Mouse (Mus musculus) hindbrain, embryonic 16.5 days (tissue): Measurements from ENCODE around the gene Dpf2. TPM values are rescaled to one million over a fixed set of nuclear protein-coding genes. Genes with fewer than 3 reads are reported as not detected.
"Not testable (repeated sequence)": the region's sequence is repeated elsewhere in the genome, so short reads cannot be mapped to it uniquely, and the experiment has no call there.

ENCODE experiments used
- ATAC-seq: fragments of 200-750 bp; cut with Nextera tagmentation; 2 replicates; pipeline ENCODE4 v1.8.0; 2017; ENCODE audit warnings: moderate TSS enrichment, moderate library complexity
- H3K27ac ChIP-seq: fragments of 300-500 bp; sonication (generic); 2 replicates; pipeline ENCODE4 v1.5.1; 2014; ENCODE audit warnings: low read depth, mild to moderate bottlenecking, control low read depth, low read length, moderate library complexity
- H3K27me3 ChIP-seq: fragments of 300-500 bp; sonication (generic); replicated peaks from 2 replicates; pipeline ENCODE4 v1.6.1; 2014; ENCODE audit warnings: low read length; ENCODE audit not compliant: control insufficient read depth, insufficient read depth
- H3K36me3 ChIP-seq: fragments of 300-500 bp; sonication (generic); 2 replicates; pipeline ENCODE4 v1.6.1; 2014; ENCODE audit warnings: mild to moderate bottlenecking, low read length, moderate library complexity, mixed read lengths; ENCODE audit not compliant: control insufficient read depth, insufficient read depth
- H3K4me1 ChIP-seq: fragments of 300-500 bp; sonication (generic); 2 replicates; pipeline ENCODE4 v1.6.1; 2014; ENCODE audit warnings: low read depth, low read length; ENCODE audit not compliant: control insufficient read depth, insufficient read depth
- H3K4me2 ChIP-seq: fragments of 300-500 bp; sonication (generic); 2 replicates; pipeline ENCODE4 v1.6.1; 2014; ENCODE audit warnings: mild to moderate bottlenecking, low read length, control low read depth, moderate library complexity
- H3K4me3 ChIP-seq: fragments of 300-500 bp; sonication (generic); 2 replicates; pipeline ENCODE4 v1.5.1; 2014; ENCODE audit warnings: mild to moderate bottlenecking, low read length, control low read depth, moderate library complexity
- H3K9ac ChIP-seq: fragments of 300-500 bp; sonication (generic); 2 replicates; pipeline ENCODE4 v1.6.1; 2014; ENCODE audit warnings: low read depth, mild to moderate bottlenecking, control low read depth, low read length, moderate library complexity
- H3K9me3 ChIP-seq: fragments of 300-500 bp; sonication (generic); 2 replicates; pipeline ENCODE4 v1.6.1; 2014; ENCODE audit warnings: mild to moderate bottlenecking, low read length, moderate library complexity; ENCODE audit not compliant: control insufficient read depth
- WGBS: fragments of 180-500 bp; shearing (Covaris S2); extraction: QIAGEN DNeasy Blood & Tissue Kit; methylation state at CpG from one replicate; pipeline ENCODE4 v1.1.7; 2014; 5-methylcytosine and 5-hydroxymethylcytosine counted together
- polyA plus RNA-seq: library from polyadenylated mRNA; unstranded; fragments of >200 nt; fragmentation: Nextera tagmentation; extraction: Ambion mirVana; gene quantifications from 2 replicates; pipeline ENCODE4 v1.2.1, GENCODE M21; 2015

Dpf2 gene
- polyA plus RNA-seq, 1 experiment from 2014 or later, result 94.0 TPM

GRCm38 (mm10) chr19:5889211-5889610 is 23.6 kb downstream of the Dpf2 start:
- no peak overlapping the region for H3K4me2 ChIP-seq
- H3K9me3 ChIP-seq, result no peaks in the 10 kb centered on the region
- no peaks in the 10 kb centered on the region for H3K36me3 ChIP-seq
- WGBS, result 71% methylated on average over 4 of the region's 4 CpGs
- H3K9ac ChIP-seq, result no peak overlapping the region
- H3K4me3 ChIP-seq, result no peak overlapping the region
- ATAC-seq, result no peak
- H3K27ac ChIP-seq, result no peak overlapping the region
- H3K4me1 ChIP-seq, result peaks cover 20% of the 10 kb centered on the region
- no peaks in the 10 kb centered on the region for H3K27me3 ChIP-seq

DNA sequence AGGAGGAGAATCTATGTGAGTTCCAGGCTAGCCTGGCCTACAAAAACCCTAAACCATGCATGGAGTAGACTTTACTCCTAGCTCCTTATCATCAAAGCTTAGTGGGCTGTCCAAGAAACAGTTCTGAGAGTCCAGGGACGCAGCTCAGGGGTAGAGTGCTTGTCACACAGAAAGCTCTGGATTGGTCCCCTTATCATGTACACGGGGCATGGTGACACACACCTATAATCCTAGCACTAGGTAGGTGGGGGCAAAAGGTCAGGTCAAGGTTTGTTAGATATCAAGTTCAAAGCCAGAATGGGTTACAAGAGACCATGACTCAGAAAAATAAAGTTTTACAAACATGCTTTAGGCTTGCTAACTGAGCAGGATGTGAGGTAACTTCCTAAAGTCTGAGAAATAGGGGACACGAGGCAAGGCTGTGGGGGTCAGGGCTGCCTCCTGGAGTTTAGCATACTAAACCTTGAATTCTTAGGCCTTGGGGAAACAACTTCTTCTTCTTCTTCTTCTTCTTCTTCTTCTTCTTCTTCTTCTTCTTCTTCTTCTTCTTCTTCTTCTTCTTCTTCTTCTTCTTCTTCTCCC is 25.5 kb downstream of the Dpf2 start:
- no peak for ATAC-seq
- no peaks in the 10 kb centered on the region for H3K36me3 ChIP-seq
- H3K4me1 ChIP-seq, result peaks cover 9% of the 10 kb centered on the region
- no peak overlapping the region for H3K4me2 ChIP-seq
- no peak overlapping the region for H3K9ac ChIP-seq
- no peak overlapping the region for H3K4me3 ChIP-seq
- no peaks in the 10 kb centered on the region for H3K9me3 ChIP-seq
- WGBS, result 91% methylated on average over 3 of the region's 3 CpGs
- H3K27me3 ChIP-seq, result no peaks in the 10 kb centered on the region
- H3K27ac ChIP-seq, result no peak overlapping the region

GRCm38 (mm10) chr19:5885838-5886237 is 27.0 kb downstream of the Dpf2 start:
- H3K9me3 ChIP-seq, result no peaks in the 10 kb centered on the region
- H3K27ac ChIP-seq, result no peak overlapping the region
- 62% methylated on average over 4 of the region's 4 CpGs for WGBS
- no peaks in the 10 kb centered on the region for H3K27me3 ChIP-seq
- no peaks in the 10 kb centered on the region for H3K36me3 ChIP-seq
- no peaks in the 10 kb centered on the region for H3K4me1 ChIP-seq
- no peak for ATAC-seq
- no peak overlapping the region for H3K4me2 ChIP-seq
- no peak overlapping the region for H3K9ac ChIP-seq
- H3K4me3 ChIP-seq, result no peak overlapping the region

DNA sequence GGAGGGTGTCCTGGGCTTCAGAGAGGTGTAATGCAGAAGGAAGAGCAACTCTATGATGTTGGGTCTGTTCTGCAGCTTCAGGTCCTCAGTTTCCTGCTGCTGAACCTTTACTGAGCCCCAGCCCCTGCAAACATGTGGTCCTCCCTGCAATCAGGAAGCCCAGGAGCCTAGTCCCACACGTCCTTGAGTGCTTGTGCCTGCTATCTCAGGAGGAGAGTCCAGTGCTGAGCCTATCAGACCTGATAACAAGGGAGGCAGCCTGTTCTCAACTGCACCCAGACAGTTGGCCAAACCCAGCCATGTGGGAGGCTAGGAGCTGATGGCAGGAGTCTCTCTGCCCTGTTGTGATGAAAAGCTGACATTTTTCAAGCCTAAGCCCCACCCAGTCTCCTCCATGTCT is 28.9 kb downstream of the Dpf2 start:
- H3K4me2 ChIP-seq, result no peak overlapping the region
- no peaks in the 10 kb centered on the region for H3K36me3 ChIP-seq
- no peaks in the 10 kb centered on the region for H3K27me3 ChIP-seq
- no peaks in the 10 kb centered on the region for H3K4me1 ChIP-seq
- WGBS, result 54% methylated on average over 1 of the region's 1 CpGs
- H3K27ac ChIP-seq, result no peak overlapping the region
- ATAC-seq, result no peak
- H3K9ac ChIP-seq, result no peak overlapping the region
- H3K4me3 ChIP-seq, result no peak overlapping the region
- H3K9me3 ChIP-seq, result no peaks in the 10 kb centered on the region

GRCm38 (mm10) chr19:5882079-5882478 is 30.7 kb downstream of the Dpf2 start:
- not testable (repeated sequence) for H3K36me3 ChIP-seq, H3K9me3 ChIP-seq, H3K27me3 ChIP-seq, H3K4me3 ChIP-seq, ATAC-seq, H3K27ac ChIP-seq, H3K9ac ChIP-seq, H3K4me1 ChIP-seq, H3K4me2 ChIP-seq
- 80% methylated on average over 5 of the region's 5 CpGs for WGBS

DNA sequence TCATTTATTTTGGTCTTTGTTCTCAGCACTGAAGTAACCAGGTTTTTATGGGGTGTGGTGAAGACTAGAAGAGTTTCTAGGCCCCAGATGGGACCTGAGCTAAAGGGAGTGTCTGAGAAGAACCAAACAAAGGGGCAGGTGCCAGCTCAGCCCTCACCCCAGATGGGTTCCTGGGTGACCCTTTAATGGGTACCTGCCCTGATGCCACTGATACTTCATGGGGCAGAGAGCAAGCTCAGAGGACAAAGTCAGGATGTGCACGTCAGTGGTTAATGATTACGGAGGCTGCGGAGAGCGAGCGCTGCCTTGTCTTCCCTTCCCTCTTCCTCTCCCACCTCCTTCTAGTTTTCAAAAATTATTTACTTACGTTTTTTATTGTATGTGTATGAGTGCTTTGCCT is 31.7 kb downstream of the Dpf2 start:
- Histone ChIP-seq H3K27me3 (no peaks in the 10 kb centered on the region), H3K9me3 (no peaks in the 10 kb centered on the region), H3K27ac (no peak overlapping the region), H3K36me3 (no peaks in the 10 kb centered on the region), H3K4me1 (no peaks in the 10 kb centered on the region), H3K9ac (no peak overlapping the region), H3K4me3 (no peak overlapping the region), H3K4me2 (no peak overlapping the region)
- 93% methylated on average over 6 of the region's 6 CpGs for WGBS
- ATAC-seq, result no peak

DNA sequence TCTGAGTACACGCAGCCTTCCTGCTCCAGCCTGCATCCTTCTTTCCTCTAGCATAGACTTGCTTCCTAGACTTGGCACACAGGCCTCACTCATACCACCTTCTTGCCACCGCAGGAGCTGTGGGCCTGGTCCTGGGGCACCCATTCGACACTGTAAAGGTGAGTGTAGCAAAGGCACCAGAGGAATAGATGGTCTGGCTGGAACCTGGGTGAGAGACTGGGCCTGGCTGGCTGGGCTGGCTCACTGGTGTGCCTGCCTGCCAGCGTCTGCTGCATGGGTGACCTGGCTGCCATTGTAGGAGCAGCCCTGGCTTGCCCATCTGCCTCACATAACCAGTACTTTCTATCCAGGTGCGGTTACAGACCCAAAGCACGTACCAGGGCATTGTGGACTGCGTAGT is 33.1 kb downstream of the Dpf2 start:
- H3K4me2 ChIP-seq, result no peak overlapping the region
- no peak for ATAC-seq
- H3K9me3 ChIP-seq, result no peaks in the 10 kb centered on the region
- H3K4me3 ChIP-seq, result no peak overlapping the region
- H3K36me3 ChIP-seq, result no peaks in the 10 kb centered on the region
- H3K27me3 ChIP-seq, result no peaks in the 10 kb centered on the region
- no peak overlapping the region for H3K27ac ChIP-seq
- H3K4me1 ChIP-seq, result peaks cover 4% of the 10 kb centered on the region
- H3K9ac ChIP-seq, result no peak overlapping the region
- WGBS, result 95% methylated on average over 7 of the region's 7 CpGs

- Histone ChIP-seq H3K36me3 (no peaks in the 10 kb centered on the region), H3K9ac (no peak overlapping the region), H3K9me3 (no peaks in the 10 kb centered on the region), H3K27me3 (no peaks in the 10 kb centered on the region), H3K4me1 (peaks cover 12% of the 10 kb centered on the region), H3K27ac (no peak overlapping the region), H3K4me3 (no peak overlapping the region), H3K4me2 (no peak overlapping the region)
- ATAC-seq, result no peak
- 84% methylated on average over 3 of the region's 3 CpGs for WGBS
Measured at GRCm38 (mm10) chr19:5878916-5879315, 33.9 kb downstream of the Dpf2 start.

DNA sequence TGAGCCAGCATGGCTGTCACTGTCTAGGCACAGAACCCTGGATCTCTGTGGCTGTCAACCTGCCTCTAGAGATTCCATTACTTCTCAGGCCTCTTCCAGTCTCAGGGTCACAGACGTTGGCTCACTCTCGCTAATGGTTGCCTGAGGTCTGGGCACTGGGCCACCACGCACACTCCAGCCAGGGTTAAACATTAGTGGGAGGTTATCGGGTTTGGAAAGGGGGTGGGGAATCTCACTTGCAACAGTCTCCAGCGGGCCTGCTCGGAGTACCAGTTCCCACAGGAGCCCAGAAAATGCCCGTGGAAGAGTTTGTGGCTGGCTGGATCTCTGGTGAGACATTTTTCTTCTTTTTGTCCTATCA is 34.5 kb downstream of the Dpf2 start:
- Histone ChIP-seq H3K9ac (0 out of 2 replicates have a peak overlapping the region, but pooled peaks have one; percentile 20), H3K4me3 (no peak overlapping the region), H3K4me1 (peaks cover 17% of the 10 kb centered on the region), H3K27me3 (no peaks in the 10 kb centered on the region), H3K4me2 (no peak overlapping the region; the same call in 1 of the 2 replicates), H3K36me3 (no peaks in the 10 kb centered on the region), H3K9me3 (no peaks in the 10 kb centered on the region), H3K27ac (no peak overlapping the region; the same call in 1 of the 2 replicates)
- ATAC-seq, result no peak
- WGBS, result 65% methylated on average over 7 of the region's 7 CpGs
